Mouse (Mus musculus): ENCODE results near the gene Pigk. TPM values are rescaled to one million over a fixed set of nuclear protein-coding genes. Genes with fewer than 3 reads are reported as not detected.

The Pigk gene
- total and polyA plus RNA-seq, 3 experiments: 6.4 to 28.1 (median 24.0) TPM

GRCm38 (mm10) chr3:152929788-152930281, 215.9 kb downstream of the Pigk start:
- TF ChIP-seq EP300 (IDR thresholded peaks at IDR 0.05; ENCODE audit: insufficient read depth, low read depth, low read length): no peak
- no peak for TF ChIP-seq CTCF (IDR thresholded peaks at IDR 0.05)
- no peak for TF ChIP-seq POLR2A (IDR thresholded peaks at IDR 0.05; ENCODE audit: insufficient read depth, low read depth, low read length)
- Histone ChIP-seq H3K36me3 (ENCODE audit: control insufficient read depth, insufficient read depth, low read length) (no peaks in the 10 kb centered on the region), H3K9ac (ENCODE audit: low read depth, low read length) (no peak overlapping the region), H3K27me3 (ENCODE audit: control insufficient read depth, insufficient read depth, low read length) (no peaks in the 10 kb centered on the region), H3K79me2 (replicated peaks; ENCODE audit: control insufficient read depth, insufficient read depth, low read length) (no peaks in the 10 kb centered on the region), H3K4me3 (no peak overlapping the region), H3K27ac (no peak overlapping the region), H3K4me1 (ENCODE audit: control insufficient read depth, insufficient read depth, low read length) (no peaks in the 10 kb centered on the region; the same call in 1 of the 2 replicates)
- 85% methylated on average over 7 of the region's 7 CpGs for WGBS
- no peak for DNase-seq
- intact Hi-C loops (cut with DNase I): no loop called here

DNA sequence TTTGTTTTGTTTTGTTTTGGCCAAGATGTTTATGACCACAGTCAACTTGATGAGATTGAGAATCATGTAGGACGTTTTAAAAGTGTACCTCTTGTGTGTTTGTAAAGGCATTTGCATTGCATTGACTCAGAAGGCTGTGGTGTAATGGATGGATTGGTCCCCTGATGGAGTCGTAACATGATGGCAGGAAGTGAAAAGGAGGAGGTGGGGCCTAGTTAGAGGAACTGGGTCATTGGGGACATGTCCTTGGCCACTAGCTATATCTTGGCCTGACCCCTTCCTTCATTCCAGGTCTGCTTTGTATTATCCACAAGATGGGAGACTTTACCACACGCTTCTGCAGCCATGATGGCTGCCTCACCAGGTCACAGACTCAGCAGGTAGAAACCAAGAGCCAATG, 217.5 kb downstream of the Pigk start:
- intact Hi-C loops (cut with DNase I): no loop called here
- no peak for TF ChIP-seq POLR2A (IDR thresholded peaks at IDR 0.05; ENCODE audit: insufficient read depth, low read depth, low read length)
- TF ChIP-seq EP300 (IDR thresholded peaks at IDR 0.05; ENCODE audit: insufficient read depth, low read depth, low read length): no peak
- TF ChIP-seq CTCF (IDR thresholded peaks at IDR 0.05): no peak
- Histone ChIP-seq H3K27ac (no peak overlapping the region), H3K36me3 (ENCODE audit: control insufficient read depth, insufficient read depth, low read length) (no peaks in the 10 kb centered on the region), H3K79me2 (replicated peaks; ENCODE audit: control insufficient read depth, insufficient read depth, low read length) (no peaks in the 10 kb centered on the region), H3K4me3 (no peak overlapping the region), H3K27me3 (ENCODE audit: control insufficient read depth, insufficient read depth, low read length) (no peaks in the 10 kb centered on the region), H3K9ac (ENCODE audit: low read depth, low read length) (no peak overlapping the region), H3K4me1 (ENCODE audit: control insufficient read depth, insufficient read depth, low read length) (no peaks in the 10 kb centered on the region; the same call in 1 of the 2 replicates)
- WGBS: 85% methylated on average over 3 of the region's 3 CpGs
- no peak for DNase-seq

DNA sequence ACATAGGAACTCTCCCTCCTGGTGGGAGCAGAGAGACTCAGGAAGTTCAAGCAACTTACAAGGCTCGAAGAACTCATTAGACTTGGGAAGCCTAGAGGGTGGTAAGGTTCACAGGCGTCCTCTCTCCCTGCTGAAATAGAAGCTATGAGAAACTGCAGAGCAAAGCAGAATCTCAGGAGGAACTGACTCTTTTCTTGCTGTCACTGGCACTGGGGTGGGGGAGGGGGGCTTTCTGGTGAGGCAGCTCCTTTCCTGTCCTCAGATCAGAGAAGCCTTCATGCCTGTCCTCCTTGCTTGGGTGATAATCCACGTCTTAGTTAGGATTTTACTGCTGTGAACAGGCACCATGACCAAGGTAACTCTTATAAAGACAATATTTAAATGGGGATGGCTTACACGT, 218.2 kb downstream of the Pigk start:
- H3K27me3 ChIP-seq (ENCODE audit: control insufficient read depth, insufficient read depth, low read length): no peaks in the 10 kb centered on the region
- no peaks in the 10 kb centered on the region for H3K36me3 ChIP-seq (ENCODE audit: control insufficient read depth, insufficient read depth, low read length)
- no peaks in the 10 kb centered on the region; the same call in 1 of the 2 replicates for H3K4me1 ChIP-seq (ENCODE audit: control insufficient read depth, insufficient read depth, low read length)
- no peak overlapping the region for H3K4me3 ChIP-seq
- WGBS: 67% methylated on average over 4 of the region's 4 CpGs
- TF ChIP-seq EP300 (IDR thresholded peaks at IDR 0.05; ENCODE audit: insufficient read depth, low read depth, low read length) (no peak), POLR2A (IDR thresholded peaks at IDR 0.05; ENCODE audit: insufficient read depth, low read depth, low read length) (no peak), CTCF (IDR thresholded peaks at IDR 0.05) (no peak)
- no peaks in the 10 kb centered on the region for H3K79me2 ChIP-seq (replicated peaks; ENCODE audit: control insufficient read depth, insufficient read depth, low read length)
- H3K9ac ChIP-seq (ENCODE audit: low read depth, low read length): no peak overlapping the region
- no peak for DNase-seq
- intact Hi-C loops (cut with DNase I): no loop called here
- H3K27ac ChIP-seq: no peak overlapping the region

DNA sequence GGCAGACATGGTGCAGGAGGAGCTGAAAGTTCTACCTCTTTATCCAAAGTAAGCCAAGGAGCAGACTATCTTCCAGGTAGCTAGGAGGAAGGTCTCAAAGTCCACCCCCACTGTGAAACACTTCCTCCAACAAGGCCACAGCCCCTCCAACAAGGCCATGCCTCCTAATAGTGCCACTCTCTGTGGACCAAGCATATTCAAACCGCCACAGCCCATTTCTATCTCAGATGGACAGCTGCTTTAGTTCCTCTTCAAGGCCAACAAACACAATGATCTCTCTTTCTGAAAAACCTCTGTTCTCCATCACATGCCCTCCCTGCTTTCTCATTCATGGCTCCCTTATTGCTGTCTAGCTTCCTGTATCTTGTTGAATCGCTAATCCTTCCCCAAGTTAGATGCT, 218.6 kb downstream of the Pigk start:
- intact Hi-C loops (cut with DNase I): no loop called here
- DNase-seq: no peak
- TF ChIP-seq EP300 (IDR thresholded peaks at IDR 0.05; ENCODE audit: insufficient read depth, low read depth, low read length): no peak
- no peak for TF ChIP-seq POLR2A (IDR thresholded peaks at IDR 0.05; ENCODE audit: insufficient read depth, low read depth, low read length)
- no peak for TF ChIP-seq CTCF (IDR thresholded peaks at IDR 0.05)
- 75% methylated on average over 2 of the region's 2 CpGs for WGBS
- Histone ChIP-seq H3K4me1 (ENCODE audit: control insufficient read depth, insufficient read depth, low read length) (no peaks in the 10 kb centered on the region; the same call in 1 of the 2 replicates), H3K79me2 (replicated peaks; ENCODE audit: control insufficient read depth, insufficient read depth, low read length) (no peaks in the 10 kb centered on the region), H3K27ac (no peak overlapping the region), H3K4me3 (no peak overlapping the region), H3K9ac (ENCODE audit: low read depth, low read length) (no peak overlapping the region), H3K36me3 (ENCODE audit: control insufficient read depth, insufficient read depth, low read length) (no peaks in the 10 kb centered on the region), H3K27me3 (ENCODE audit: control insufficient read depth, insufficient read depth, low read length) (no peaks in the 10 kb centered on the region)

- WGBS: 96% methylated on average over 3 of the region's 3 CpGs
- Histone ChIP-seq H3K27ac (no peak overlapping the region), H3K4me1 (ENCODE audit: control insufficient read depth, insufficient read depth, low read length) (no peaks in the 10 kb centered on the region), H3K79me2 (replicated peaks; ENCODE audit: control insufficient read depth, insufficient read depth, low read length) (no peaks in the 10 kb centered on the region), H3K36me3 (ENCODE audit: control insufficient read depth, insufficient read depth, low read length) (no peaks in the 10 kb centered on the region), H3K27me3 (ENCODE audit: control insufficient read depth, insufficient read depth, low read length) (no peaks in the 10 kb centered on the region), H3K4me3 (no peak overlapping the region), H3K9ac (ENCODE audit: low read depth, low read length) (no peak overlapping the region)
- TF ChIP-seq CTCF (IDR thresholded peaks at IDR 0.05) (no peak), POLR2A (IDR thresholded peaks at IDR 0.05; ENCODE audit: insufficient read depth, low read depth, low read length) (no peak), EP300 (IDR thresholded peaks at IDR 0.05; ENCODE audit: insufficient read depth, low read depth, low read length) (no peak)
- intact Hi-C loops (cut with DNase I): no loop called here
- DNase-seq: no peak
Measured at GRCm38 (mm10) chr3:152933737-152934136, 219.8 kb downstream of the Pigk start.

GRCm38 (mm10) chr3:152936313-152936712, 222.4 kb downstream of the Pigk start:
- no peak overlapping the region for H3K9ac ChIP-seq (ENCODE audit: low read depth, low read length)
- TF ChIP-seq POLR2A (IDR thresholded peaks at IDR 0.05; ENCODE audit: insufficient read depth, low read depth, low read length): no peak
- no peak for TF ChIP-seq CTCF (IDR thresholded peaks at IDR 0.05)
- TF ChIP-seq EP300 (IDR thresholded peaks at IDR 0.05; ENCODE audit: insufficient read depth, low read depth, low read length): no peak
- no peaks in the 10 kb centered on the region for H3K79me2 ChIP-seq (replicated peaks; ENCODE audit: control insufficient read depth, insufficient read depth, low read length)
- DNase-seq: no peak
- H3K4me3 ChIP-seq: no peak overlapping the region
- WGBS: 79% methylated on average over 3 of the region's 3 CpGs
- no peaks in the 10 kb centered on the region for H3K27me3 ChIP-seq (ENCODE audit: control insufficient read depth, insufficient read depth, low read length)
- H3K27ac ChIP-seq: no peak overlapping the region
- no peaks in the 10 kb centered on the region for H3K36me3 ChIP-seq (ENCODE audit: control insufficient read depth, insufficient read depth, low read length)
- intact Hi-C loops (cut with DNase I): no loop called here
- H3K4me1 ChIP-seq (ENCODE audit: control insufficient read depth, insufficient read depth, low read length): no peaks in the 10 kb centered on the region

Measured in heart, adult 2 months (tissue).